Mouse (Mus musculus): ENCODE results near the gene Tmem199. TPM values are rescaled to one million over a fixed set of nuclear protein-coding genes. Genes with fewer than 3 reads are reported as not detected.

Tmem199 gene
- polyA plus RNA-seq, 1 experiment from 2014 or later = 41.5 TPM

GRCm38 (mm10) chr11:78500623-78501202 lies 11.3 kb downstream of the Tmem199 start:
- no peak for ATAC-seq (ENCODE audit: insufficient number of reproducible peaks, low FRiP score, low TSS enrichment, low read depth)
- no peaks in the 10 kb centered on the region for H3K9me3 ChIP-seq (replicated peaks)
- H3K27me3 ChIP-seq = peaks cover 41% of the 10 kb centered on the region
- no peak overlapping the region for H3K4me2 ChIP-seq (replicated peaks)
- WGBS = 73% methylated on average over 9 of the region's 9 CpGs
- no peak overlapping the region for H3K4me3 ChIP-seq (replicated peaks)
- H3K4me1 ChIP-seq = peaks cover 18% of the 10 kb centered on the region
- no peak overlapping the region for H3K9ac ChIP-seq
- no peak overlapping the region for H3K27ac ChIP-seq (replicated peaks)
- no peaks in the 10 kb centered on the region for H3K36me3 ChIP-seq

GRCm38 (mm10) chr11:78499543-78499942 lies 12.4 kb downstream of the Tmem199 start:
- Histone ChIP-seq H3K27ac (replicated peaks) (no peak overlapping the region), H3K4me1 (peaks cover 18% of the 10 kb centered on the region), H3K9me3 (replicated peaks) (no peaks in the 10 kb centered on the region), H3K9ac (no peak overlapping the region), H3K36me3 (no peaks in the 10 kb centered on the region), H3K4me3 (replicated peaks) (no peak overlapping the region), H3K27me3 (peaks cover 51% of the 10 kb centered on the region), H3K4me2 (replicated peaks) (no peak overlapping the region)
- 40% methylated on average over 16 of the region's 16 CpGs for WGBS
- no peak for ATAC-seq (ENCODE audit: insufficient number of reproducible peaks, low FRiP score, low TSS enrichment, low read depth)

GRCm38 (mm10) chr11:78499004-78499403 lies 13.0 kb downstream of the Tmem199 start, which contains the start of gene Vtn:
Gene Vtn, plus strand, starts transcription at chr11:78499091.
- H3K4me2 ChIP-seq (replicated peaks) = peak within 1 kb of the TSS; percentile 93
- ATAC-seq (ENCODE audit: insufficient number of reproducible peaks, low FRiP score, low TSS enrichment, low read depth) = no peak
- H3K27me3 ChIP-seq = peaks cover 57% of the 10 kb centered on the region
- H3K36me3 ChIP-seq = no peaks in the 10 kb centered on the region
- no peak within 1 kb of the TSS; the same call in 1 of the 2 replicates for H3K27ac ChIP-seq (replicated peaks)
- H3K9ac ChIP-seq = 0 out of 2 replicates have a peak within 1 kb of the TSS, but pooled peaks have one; percentile 7
- WGBS = 51% methylated on average over 7 of the region's 7 CpGs
- H3K9me3 ChIP-seq (replicated peaks) = no peaks in the 10 kb centered on the region
- peaks cover 18% of the 10 kb centered on the region for H3K4me1 ChIP-seq
- peak within 1 kb of the TSS; percentile 53 for H3K4me3 ChIP-seq (replicated peaks)

- 2% methylated on average over 35 of the region's 36 CpGs for WGBS
- H3K4me1 ChIP-seq = peaks cover 18% of the 10 kb centered on the region
- ATAC-seq (ENCODE audit: insufficient number of reproducible peaks, low FRiP score, low TSS enrichment, low read depth) = peak; percentile 93
- H3K27ac ChIP-seq (replicated peaks) = peak within 1 kb of the TSS; percentile 44; the same call in 1 of the 2 replicates
- no peaks in the 10 kb centered on the region for H3K9me3 ChIP-seq (replicated peaks)
- no peaks in the 10 kb centered on the region for H3K36me3 ChIP-seq
- H3K9ac ChIP-seq = peak within 1 kb of the TSS; percentile 7; the same call in 1 of the 2 replicates
- peaks cover 58% of the 10 kb centered on the region for H3K27me3 ChIP-seq
- peak within 1 kb of the TSS; percentile 53 for H3K4me3 ChIP-seq (replicated peaks)
- H3K4me2 ChIP-seq (replicated peaks) = peak within 1 kb of the TSS; percentile 93
Observed at GRCm38 (mm10) chr11:78497544-78498522, 14.1 kb downstream of the Tmem199 start, which contains the start of gene Sarm1. Gene Sarm1, minus strand, starts transcription at chr11:78497754.

GRCm38 (mm10) chr11:78497071-78497541 lies 14.9 kb downstream of the Tmem199 start:
- Histone ChIP-seq H3K9ac (peak overlapping the region; percentile 2; the same call in 1 of the 2 replicates), H3K4me1 (peaks cover 18% of the 10 kb centered on the region), H3K36me3 (no peaks in the 10 kb centered on the region), H3K9me3 (replicated peaks) (no peaks in the 10 kb centered on the region), H3K4me3 (replicated peaks) (peak overlapping the region; percentile 53), H3K27ac (replicated peaks) (0 out of 2 replicates have a peak overlapping the region, but pooled peaks have one; percentile 44), H3K4me2 (replicated peaks) (peak overlapping the region; percentile 93), H3K27me3 (peaks cover 58% of the 10 kb centered on the region)
- ATAC-seq (ENCODE audit: insufficient number of reproducible peaks, low FRiP score, low TSS enrichment, low read depth) = no peak
- WGBS = under 1% methylated on average over 44 of the region's 44 CpGs

GRCm38 (mm10) chr11:78495904-78496303 lies 16.1 kb downstream of the Tmem199 start:
- 3% methylated on average over 6 of the region's 6 CpGs for WGBS
- Histone ChIP-seq H3K4me2 (replicated peaks) (no peak overlapping the region), H3K27ac (replicated peaks) (no peak overlapping the region), H3K27me3 (peaks cover 65% of the 10 kb centered on the region), H3K4me3 (replicated peaks) (no peak overlapping the region), H3K9ac (no peak overlapping the region), H3K4me1 (peaks cover 19% of the 10 kb centered on the region), H3K9me3 (replicated peaks) (no peaks in the 10 kb centered on the region), H3K36me3 (no peaks in the 10 kb centered on the region)
- no peak for ATAC-seq (ENCODE audit: insufficient number of reproducible peaks, low FRiP score, low TSS enrichment, low read depth)

- WGBS = 8% methylated on average over 48 of the region's 48 CpGs
- H3K4me1 ChIP-seq = peaks cover 7% of the 10 kb centered on the region
- no peak overlapping the region for H3K9ac ChIP-seq
- peaks cover 78% of the 10 kb centered on the region for H3K27me3 ChIP-seq
- no peak; the same call in 1 of the 2 replicates for ATAC-seq (ENCODE audit: insufficient number of reproducible peaks, low FRiP score, low TSS enrichment, low read depth)
- H3K4me3 ChIP-seq (replicated peaks) = peak overlapping the region; percentile 29
- H3K27ac ChIP-seq (replicated peaks) = no peak overlapping the region
- H3K9me3 ChIP-seq (replicated peaks) = no peaks in the 10 kb centered on the region
- no peaks in the 10 kb centered on the region for H3K36me3 ChIP-seq
- peak overlapping the region; percentile 47 for H3K4me2 ChIP-seq (replicated peaks)
Observed at GRCm38 (mm10) chr11:78490781-78491241, 21.2 kb downstream of the Tmem199 start.

GRCm38 (mm10) chr11:78488168-78488567 lies 23.8 kb downstream of the Tmem199 start:
- Histone ChIP-seq H3K9me3 (replicated peaks) (no peaks in the 10 kb centered on the region), H3K27me3 (peaks cover 65% of the 10 kb centered on the region), H3K4me3 (replicated peaks) (no peak overlapping the region), H3K36me3 (no peaks in the 10 kb centered on the region), H3K9ac (no peak overlapping the region), H3K27ac (replicated peaks) (no peak overlapping the region), H3K4me1 (peaks cover 7% of the 10 kb centered on the region), H3K4me2 (replicated peaks) (no peak overlapping the region)
- no peak for ATAC-seq (ENCODE audit: insufficient number of reproducible peaks, low FRiP score, low TSS enrichment, low read depth)
- WGBS = 5% methylated on average over 8 of the region's 8 CpGs

- H3K4me2 ChIP-seq (replicated peaks) = no peak overlapping the region
- no peaks in the 10 kb centered on the region for H3K36me3 ChIP-seq
- H3K27ac ChIP-seq (replicated peaks) = no peak overlapping the region
- no peak overlapping the region for H3K9ac ChIP-seq
- no peaks in the 10 kb centered on the region for H3K9me3 ChIP-seq (replicated peaks)
- 57% methylated on average over 7 of the region's 7 CpGs for WGBS
- no peak overlapping the region for H3K4me3 ChIP-seq (replicated peaks)
- no peak for ATAC-seq (ENCODE audit: insufficient number of reproducible peaks, low FRiP score, low TSS enrichment, low read depth)
- H3K4me1 ChIP-seq = no peaks in the 10 kb centered on the region
- H3K27me3 ChIP-seq = peaks cover 37% of the 10 kb centered on the region
Observed at GRCm38 (mm10) chr11:78483639-78484038, 28.3 kb downstream of the Tmem199 start.

- Histone ChIP-seq H3K9ac (no peak overlapping the region), H3K4me1 (no peaks in the 10 kb centered on the region), H3K36me3 (0 out of 2 replicates have a peak, but pooled peaks cover 10% of the 10 kb centered on the region), H3K27me3 (no peaks in the 10 kb centered on the region), H3K9me3 (replicated peaks) (no peaks in the 10 kb centered on the region), H3K27ac (replicated peaks) (no peak overlapping the region), H3K4me2 (replicated peaks) (no peak overlapping the region), H3K4me3 (replicated peaks) (no peak overlapping the region)
- WGBS = 80% methylated on average over 3 of the region's 3 CpGs
- ATAC-seq (ENCODE audit: insufficient number of reproducible peaks, low FRiP score, low TSS enrichment, low read depth) = no peak
Observed at GRCm38 (mm10) chr11:78475289-78475688, 36.7 kb downstream of the Tmem199 start.

Measured in embryonic facial prominence, embryonic 15.5 days (tissue).